Mouse (Mus musculus): ENCODE results near the gene A930004D18Rik. TPM values are rescaled to one million over a fixed set of nuclear protein-coding genes. Genes with fewer than 3 reads are reported as not detected.

Gene A930004D18Rik
- polyA plus RNA-seq, 2 experiments = 8.8 to 13.0 TPM

- Histone ChIP-seq H3K27ac (replicated peaks; ENCODE audit: low read depth, low read length) (no peak overlapping the region), H3K4me3 (replicated peaks; ENCODE audit: low read length) (no peak overlapping the region), H3K4me2 (replicated peaks; ENCODE audit: low read depth, low read length, severe bottlenecking) (no peak overlapping the region), H3K4me1 (ENCODE audit: control insufficient read depth, insufficient read depth, low read length) (no peaks in the 10 kb centered on the region), H3K27me3 (ENCODE audit: control insufficient read depth, insufficient read depth, low read length) (no peaks in the 10 kb centered on the region), H3K9ac (ENCODE audit: low read depth, low read length, severe bottlenecking) (no peak overlapping the region), H3K9me3 (ENCODE audit: control insufficient read depth, low read length) (no peaks in the 10 kb centered on the region), H3K36me3 (ENCODE audit: control insufficient read depth, insufficient read depth, low read length) (no peaks in the 10 kb centered on the region)
- 86% methylated on average over 3 of the region's 3 CpGs for WGBS
- no peak for ATAC-seq (ENCODE audit: low FRiP score, low read depth)
- no peak for DNase-seq (ENCODE audit: low spot score)
- TF ChIP-seq POLR2A (IDR thresholded peaks at IDR 0.05; ENCODE audit: borderline replicate concordance, extremely low read depth, insufficient read depth, insufficient read length) = no peak
These were observed 24.7 kb downstream of the A930004D18Rik start for GRCm38 (mm10) chr2:18012866-18013265.

GRCm38 (mm10) chr2:18011226-18011625 lies 26.3 kb downstream of the A930004D18Rik start:
- 88% methylated on average over 6 of the region's 6 CpGs for WGBS
- Histone ChIP-seq H3K9me3 (ENCODE audit: control insufficient read depth, low read length) (no peaks in the 10 kb centered on the region), H3K27ac (replicated peaks; ENCODE audit: low read depth, low read length) (no peak overlapping the region)

DNA sequence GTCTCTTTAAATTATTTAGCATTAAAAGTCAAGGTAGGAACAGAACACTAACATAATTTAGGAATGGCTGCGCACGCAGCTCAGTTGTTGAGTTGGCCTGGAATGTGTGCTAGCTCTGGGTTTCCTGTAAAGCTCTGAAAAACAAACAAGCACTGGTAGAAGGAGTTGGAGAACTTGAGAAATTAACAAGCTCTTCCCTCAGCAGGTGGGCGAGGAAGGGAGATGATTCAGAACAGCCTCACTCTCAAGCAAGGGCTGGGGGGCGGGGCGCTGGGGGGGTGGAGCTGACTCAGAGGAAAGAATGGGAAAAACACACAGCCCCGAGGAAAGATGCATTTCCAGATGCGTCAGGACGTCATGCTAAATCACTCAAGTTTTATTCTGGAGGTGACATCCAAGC lies 32.4 kb downstream of the A930004D18Rik start:
- peaks cover 9% of the 10 kb centered on the region; the same call in 1 of the 2 replicates for H3K4me1 ChIP-seq (ENCODE audit: control insufficient read depth, insufficient read depth, low read length)
- peak; percentile 32 for DNase-seq (ENCODE audit: low spot score)
- no peak for TF ChIP-seq POLR2A (IDR thresholded peaks at IDR 0.05; ENCODE audit: borderline replicate concordance, extremely low read depth, insufficient read depth, insufficient read length)
- H3K27me3 ChIP-seq (ENCODE audit: control insufficient read depth, insufficient read depth, low read length) = no peaks in the 10 kb centered on the region
- no peaks in the 10 kb centered on the region for H3K36me3 ChIP-seq (ENCODE audit: control insufficient read depth, insufficient read depth, low read length)
- no peaks in the 10 kb centered on the region for H3K9me3 ChIP-seq (ENCODE audit: control insufficient read depth, low read length)
- 14% methylated on average over 8 of the region's 8 CpGs for WGBS
- 0 out of 2 replicates have a peak overlapping the region, but pooled peaks have one; percentile 2 for H3K4me2 ChIP-seq (replicated peaks; ENCODE audit: low read depth, low read length, severe bottlenecking)
- H3K9ac ChIP-seq (ENCODE audit: low read depth, low read length, severe bottlenecking) = no peak overlapping the region
- 0 out of 2 replicates have a peak, but pooled peaks have one; percentile 50 for ATAC-seq (ENCODE audit: low FRiP score, low read depth)
- H3K4me3 ChIP-seq (replicated peaks; ENCODE audit: low read length) = no peak overlapping the region
- 0 out of 2 replicates have a peak overlapping the region, but pooled peaks have one; percentile 39 for H3K27ac ChIP-seq (replicated peaks; ENCODE audit: low read depth, low read length)

More at GRCm38 (mm10) chr2:18011226-18011625, 26.3 kb downstream of the A930004D18Rik start:
- ATAC-seq (ENCODE audit: low FRiP score, low read depth) = no peak
- H3K4me2 ChIP-seq (replicated peaks; ENCODE audit: low read depth, low read length, severe bottlenecking) = no peak overlapping the region
- no peaks in the 10 kb centered on the region for H3K36me3 ChIP-seq (ENCODE audit: control insufficient read depth, insufficient read depth, low read length)
- no peaks in the 10 kb centered on the region for H3K27me3 ChIP-seq (ENCODE audit: control insufficient read depth, insufficient read depth, low read length)
- no peak for TF ChIP-seq POLR2A (IDR thresholded peaks at IDR 0.05; ENCODE audit: borderline replicate concordance, extremely low read depth, insufficient read depth, insufficient read length)
- no peaks in the 10 kb centered on the region for H3K4me1 ChIP-seq (ENCODE audit: control insufficient read depth, insufficient read depth, low read length)
- no peak overlapping the region for H3K4me3 ChIP-seq (replicated peaks; ENCODE audit: low read length)
- no peak overlapping the region for H3K9ac ChIP-seq (ENCODE audit: low read depth, low read length, severe bottlenecking)
- no peak for DNase-seq (ENCODE audit: low spot score)

DNA sequence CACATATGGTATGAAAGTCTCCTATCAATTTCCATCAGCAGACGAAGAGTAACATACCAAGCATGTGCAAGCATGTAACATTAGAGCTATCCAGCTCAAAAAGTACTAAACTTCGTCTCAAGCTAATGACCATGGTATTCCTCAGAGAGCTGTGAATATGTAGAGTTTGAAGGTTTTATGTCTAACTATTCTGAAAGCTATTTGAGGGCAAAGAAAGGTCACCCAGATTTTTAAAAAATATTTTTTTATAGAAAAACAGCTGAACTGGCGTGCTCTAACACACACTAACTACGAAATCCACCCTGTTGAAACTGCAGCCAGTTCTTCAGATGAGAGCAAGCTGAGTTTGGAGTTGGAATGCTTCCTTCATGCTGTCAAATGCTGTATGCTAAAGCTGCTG lies 33.3 kb downstream of the A930004D18Rik start:
- DNase-seq (ENCODE audit: low spot score) (peak; percentile 83), ATAC-seq (ENCODE audit: low FRiP score, low read depth) (peak; percentile 87)
- Histone ChIP-seq H3K9me3 (ENCODE audit: control insufficient read depth, low read length) (no peaks in the 10 kb centered on the region), H3K27me3 (ENCODE audit: control insufficient read depth, insufficient read depth, low read length) (no peaks in the 10 kb centered on the region), H3K9ac (ENCODE audit: low read depth, low read length, severe bottlenecking) (no peak overlapping the region), H3K4me1 (ENCODE audit: control insufficient read depth, insufficient read depth, low read length) (peaks cover 9% of the 10 kb centered on the region; the same call in 1 of the 2 replicates), H3K4me3 (replicated peaks; ENCODE audit: low read length) (no peak overlapping the region), H3K36me3 (ENCODE audit: control insufficient read depth, insufficient read depth, low read length) (no peaks in the 10 kb centered on the region), H3K27ac (replicated peaks; ENCODE audit: low read depth, low read length) (no peak overlapping the region), H3K4me2 (replicated peaks; ENCODE audit: low read depth, low read length, severe bottlenecking) (no peak overlapping the region)
- 25% methylated on average over 4 of the region's 4 CpGs for WGBS
- TF ChIP-seq POLR2A (IDR thresholded peaks at IDR 0.05; ENCODE audit: borderline replicate concordance, extremely low read depth, insufficient read depth, insufficient read length) = no peak

DNA sequence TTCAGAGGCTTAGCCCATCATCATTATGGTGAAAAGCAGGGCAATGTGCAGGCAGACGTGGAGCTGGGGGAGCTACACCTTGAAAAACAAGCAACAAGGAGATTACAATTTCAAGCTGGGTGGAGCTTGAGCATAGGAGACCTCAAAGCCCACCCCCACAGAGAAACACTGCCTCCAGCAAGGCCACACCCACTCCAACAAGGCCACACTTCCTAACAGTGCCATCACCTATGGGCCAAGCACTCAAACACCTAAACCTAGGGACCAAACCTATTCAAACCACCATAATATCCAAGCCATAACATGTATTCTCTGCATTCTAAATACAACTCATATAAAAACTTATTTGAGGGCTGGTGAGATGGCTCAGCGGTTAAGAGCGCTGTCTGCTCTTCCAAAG lies 35.2 kb downstream of the A930004D18Rik start:
- Histone ChIP-seq H3K27me3 (ENCODE audit: control insufficient read depth, insufficient read depth, low read length) (no peaks in the 10 kb centered on the region), H3K36me3 (ENCODE audit: control insufficient read depth, insufficient read depth, low read length) (no peaks in the 10 kb centered on the region), H3K9me3 (ENCODE audit: control insufficient read depth, low read length) (no peaks in the 10 kb centered on the region), H3K27ac (replicated peaks; ENCODE audit: low read depth, low read length) (no peak overlapping the region), H3K4me1 (ENCODE audit: control insufficient read depth, insufficient read depth, low read length) (peaks cover 9% of the 10 kb centered on the region; the same call in 1 of the 2 replicates), H3K4me2 (replicated peaks; ENCODE audit: low read depth, low read length, severe bottlenecking) (no peak overlapping the region), H3K4me3 (replicated peaks; ENCODE audit: low read length) (no peak overlapping the region), H3K9ac (ENCODE audit: low read depth, low read length, severe bottlenecking) (no peak overlapping the region)
- WGBS = 94% methylated on average over 3 of the region's 3 CpGs
- no peak for ATAC-seq (ENCODE audit: low FRiP score, low read depth)
- no peak for TF ChIP-seq POLR2A (IDR thresholded peaks at IDR 0.05; ENCODE audit: borderline replicate concordance, extremely low read depth, insufficient read depth, insufficient read length)
- DNase-seq (ENCODE audit: low spot score) = no peak

- H3K27me3 ChIP-seq (ENCODE audit: control insufficient read depth, insufficient read depth, low read length) = no peaks in the 10 kb centered on the region
- H3K27ac ChIP-seq (replicated peaks; ENCODE audit: low read depth, low read length) = no peak within 1 kb of the TSS
- no peak for ATAC-seq (ENCODE audit: low FRiP score, low read depth)
- no peak within 1 kb of the TSS for H3K4me3 ChIP-seq (replicated peaks; ENCODE audit: low read length)
- no peaks in the 10 kb centered on the region for H3K9me3 ChIP-seq (ENCODE audit: control insufficient read depth, low read length)
- DNase-seq (ENCODE audit: low spot score) = no peak
- no peak for TF ChIP-seq POLR2A (IDR thresholded peaks at IDR 0.05; ENCODE audit: borderline replicate concordance, extremely low read depth, insufficient read depth, insufficient read length)
- H3K4me2 ChIP-seq (replicated peaks; ENCODE audit: low read depth, low read length, severe bottlenecking) = no peak within 1 kb of the TSS
- H3K36me3 ChIP-seq (ENCODE audit: control insufficient read depth, insufficient read depth, low read length) = no peaks in the 10 kb centered on the region
- no peak within 1 kb of the TSS for H3K9ac ChIP-seq (ENCODE audit: low read depth, low read length, severe bottlenecking)
- H3K4me1 ChIP-seq (ENCODE audit: control insufficient read depth, insufficient read depth, low read length) = no peaks in the 10 kb centered on the region
These were observed 40.7 kb downstream of the A930004D18Rik start, which contains the start of gene H2al2a for GRCm38 (mm10) chr2:17996858-17997257. TSS of gene H2al2a (minus strand) at chr2:17996958.
